Mouse (Mus musculus) 416B (cell line): ENCODE results near the gene Nxpe4.

Experiments used
- DNase-seq: peaks from one replicate; pipeline ENCODE4 v3.0.0; 2011; ENCODE audit warnings: low read depth

Gene Nxpe4

GRCm38 (mm10) chr9:48329597-48329996 lies 167.8 kb downstream of the Nxpe4 start:
- no peak for DNase-seq

DNA sequence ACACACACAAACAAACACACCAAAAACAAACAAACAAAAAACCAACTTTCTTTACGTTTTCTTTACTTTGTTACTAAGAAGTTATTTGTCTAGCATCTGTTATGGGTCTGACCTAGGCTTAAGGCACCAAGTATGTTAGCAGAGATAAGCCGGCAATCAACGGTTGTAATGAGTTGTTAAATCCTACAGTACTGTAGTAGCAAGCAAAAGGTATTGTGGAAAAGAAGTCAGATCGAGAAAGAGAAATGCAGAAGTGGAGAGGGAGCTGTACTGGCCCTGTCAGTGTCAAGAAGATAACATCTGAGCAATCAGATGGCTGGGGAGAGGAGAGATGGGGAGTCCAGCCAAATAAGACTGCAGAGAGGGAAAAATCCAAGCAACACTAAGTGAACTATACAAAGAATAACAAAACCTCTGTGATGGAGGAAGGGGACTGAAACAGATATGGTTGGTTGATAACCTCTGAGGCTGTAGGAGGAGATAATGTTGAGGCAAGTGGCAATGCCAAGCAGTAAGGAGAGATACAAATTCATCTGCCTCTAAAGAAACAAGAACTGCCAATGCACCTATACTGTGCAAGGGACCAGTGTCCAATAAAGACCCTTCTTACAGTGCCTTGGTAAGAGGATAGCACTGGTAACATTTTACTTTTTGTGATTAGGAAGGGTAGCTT lies 177.1 kb downstream of the Nxpe4 start:
- no peak for DNase-seq

- DNase-seq: no peak
Measured at GRCm38 (mm10) chr9:48339563-48339962, 177.7 kb downstream of the Nxpe4 start.

DNA sequence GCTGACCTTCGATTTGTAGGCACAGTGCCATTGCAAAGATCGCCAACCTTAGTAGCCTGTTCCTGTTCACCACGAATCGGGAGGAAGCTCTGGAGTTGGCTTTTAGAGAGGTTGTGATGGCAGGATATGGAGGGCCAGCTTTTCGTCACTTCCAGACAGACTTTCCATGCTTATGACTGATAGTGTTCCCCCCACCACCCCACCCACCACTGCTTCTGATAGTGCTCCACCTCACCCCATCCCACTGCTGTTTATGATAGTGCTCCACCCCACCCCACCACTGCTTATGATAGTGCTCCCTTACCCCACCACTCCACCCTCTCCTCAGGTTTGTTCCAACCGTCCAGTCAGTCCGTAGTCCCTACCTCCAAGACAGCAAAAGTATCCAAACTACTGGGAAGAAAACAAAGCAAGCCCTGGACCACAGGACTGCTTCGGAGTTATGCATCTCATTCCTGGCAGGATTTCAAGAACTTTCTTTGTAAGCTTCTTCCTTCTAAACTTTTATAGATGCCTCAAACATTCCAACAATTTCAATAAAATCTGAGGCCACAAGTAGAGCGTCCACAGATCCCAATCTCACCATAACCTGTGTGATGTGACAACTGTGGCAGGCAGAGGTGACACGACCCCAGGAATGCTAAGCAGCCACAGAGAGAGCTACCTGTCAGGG lies 179.0 kb downstream of the Nxpe4 start:
- no peak for DNase-seq

- DNase-seq: no peak
Measured at GRCm38 (mm10) chr9:48345456-48345855, 183.6 kb downstream of the Nxpe4 start.

- DNase-seq: no peak
Measured at GRCm38 (mm10) chr9:48345866-48346265, 184.0 kb downstream of the Nxpe4 start.

DNA sequence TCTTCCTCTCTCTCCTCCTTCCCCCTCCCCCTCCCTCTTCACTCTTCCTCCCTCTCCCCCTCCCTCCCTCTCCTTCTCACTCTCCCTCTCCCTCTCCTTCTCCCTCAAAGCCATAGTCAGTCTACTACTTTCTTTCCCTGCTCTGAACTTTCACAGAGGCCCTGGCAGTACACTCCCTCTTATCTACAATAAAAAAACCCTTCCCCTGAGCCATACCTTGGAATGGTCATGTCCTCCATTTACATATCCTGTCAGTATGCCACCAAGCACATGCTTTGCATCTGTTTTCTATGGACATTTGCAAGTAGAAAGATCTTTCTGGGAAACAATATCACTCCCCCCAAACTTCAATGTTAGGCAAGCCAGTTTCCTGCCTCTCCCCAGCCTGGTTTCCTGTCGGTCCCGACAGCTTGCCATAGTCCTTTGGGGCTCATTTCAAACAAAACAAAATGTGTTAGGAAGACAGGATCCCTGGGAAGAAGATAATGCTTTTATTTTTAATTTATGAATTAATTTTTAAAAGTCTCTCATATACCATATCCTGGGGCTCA lies 191.4 kb downstream of the Nxpe4 start, which contains the start of gene Nxpe2:
Nxpe2 (minus strand) TSS at position 307 of the 551 bp plus-strand sequence.
- peak; percentile 34 for DNase-seq

DNA sequence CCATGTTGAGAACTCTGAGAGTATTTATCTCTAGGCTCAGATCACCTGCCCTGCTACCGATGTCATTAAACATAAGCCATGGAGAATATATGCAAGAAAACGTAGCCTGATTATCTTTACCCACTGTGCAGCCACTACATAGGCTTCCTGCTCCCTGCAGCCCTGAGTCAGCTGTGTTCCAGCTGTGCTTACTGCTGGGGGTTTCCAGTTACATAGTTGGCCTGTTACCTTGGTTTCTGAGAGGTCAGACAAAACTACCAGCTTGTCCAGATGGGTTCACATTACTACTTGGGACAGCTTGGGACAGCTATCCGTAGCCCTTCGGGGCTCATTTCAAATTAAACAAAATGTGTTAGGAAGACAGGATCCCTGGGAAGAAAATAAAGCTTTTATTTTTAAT lies 192.3 kb downstream of the Nxpe4 start:
- peak; percentile 20 for DNase-seq

DNA sequence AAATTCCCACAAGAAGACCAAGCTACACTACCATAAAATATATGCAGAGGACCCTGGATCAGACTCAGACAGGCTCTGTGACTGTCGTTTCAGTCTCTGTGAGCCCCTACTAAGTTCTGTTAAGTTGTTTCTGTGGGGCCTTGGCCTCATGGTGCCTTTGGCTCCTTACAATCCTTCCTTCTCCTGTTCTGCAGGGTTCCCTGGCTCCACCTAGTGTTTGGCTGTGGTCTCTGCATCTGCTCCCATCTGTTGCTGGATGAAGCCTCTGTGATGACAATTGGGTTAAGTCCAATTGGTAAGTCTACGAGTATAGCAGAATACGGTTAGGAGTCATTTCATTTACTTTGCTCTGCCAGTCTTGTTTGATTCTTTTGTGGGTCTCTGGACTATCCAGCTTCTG lies 193.0 kb downstream of the Nxpe4 start:
- peak; percentile 71 for DNase-seq

DNA sequence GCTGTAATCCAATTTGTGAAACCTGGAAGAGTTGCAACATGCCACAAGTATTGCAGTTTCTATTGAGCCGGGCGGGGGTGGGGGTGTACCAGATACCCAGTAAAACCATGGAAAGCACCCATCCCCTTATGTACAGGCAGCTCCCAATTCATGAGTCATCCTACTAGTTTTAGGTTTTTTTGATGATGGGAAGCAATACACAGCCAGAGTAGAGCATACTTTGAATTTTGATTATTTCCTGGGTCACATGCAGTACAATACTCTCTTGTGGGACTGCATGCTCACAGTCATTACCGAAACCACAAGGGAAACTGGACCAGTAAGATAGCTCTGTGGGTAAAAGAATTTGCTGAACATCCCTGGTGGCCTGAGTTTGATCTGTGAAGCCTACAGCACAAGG lies 195.3 kb downstream of the Nxpe4 start:
- DNase-seq: peak; percentile 76

GRCm38 (mm10) chr9:48360826-48361225 lies 199.0 kb downstream of the Nxpe4 start:
- no peak for DNase-seq

DNA sequence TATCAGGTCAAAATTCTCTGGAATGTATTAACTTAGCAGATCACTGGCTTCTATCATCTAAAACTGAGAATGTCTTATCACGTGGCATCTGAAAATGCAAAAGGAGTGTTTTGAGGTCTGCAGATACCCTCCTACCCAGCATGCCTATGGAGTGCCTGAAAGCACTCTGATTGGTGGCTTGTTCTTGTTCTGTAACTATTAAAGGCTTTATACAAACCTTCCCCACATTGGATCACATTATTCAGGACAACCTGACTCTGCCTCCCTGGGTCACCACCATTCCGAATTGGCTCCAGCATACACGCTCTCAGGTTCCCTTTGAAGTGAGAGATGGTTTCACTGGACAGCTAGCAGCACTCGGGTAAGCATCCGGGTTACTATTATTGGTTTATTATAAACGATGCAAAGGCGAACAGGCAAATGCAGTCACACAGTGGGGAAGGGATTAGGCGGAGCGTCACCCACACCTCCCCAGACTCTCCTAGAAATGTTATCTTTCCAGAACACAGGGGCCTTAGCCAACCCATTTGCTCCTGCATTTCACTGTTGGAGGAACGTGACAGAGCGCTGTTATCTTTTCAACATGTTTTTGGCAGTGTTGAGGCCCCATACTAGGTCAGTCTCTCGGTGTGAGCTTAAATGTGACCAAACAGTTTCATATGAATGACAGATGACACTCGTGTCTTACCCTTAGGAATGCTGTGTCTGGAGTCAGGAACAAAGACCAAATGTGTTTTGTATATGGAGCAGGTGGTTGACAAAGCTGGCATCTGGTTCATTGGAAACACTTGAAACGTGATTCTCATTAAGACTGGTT lies 200.2 kb downstream of the Nxpe4 start:
- DNase-seq: no peak

DNA sequence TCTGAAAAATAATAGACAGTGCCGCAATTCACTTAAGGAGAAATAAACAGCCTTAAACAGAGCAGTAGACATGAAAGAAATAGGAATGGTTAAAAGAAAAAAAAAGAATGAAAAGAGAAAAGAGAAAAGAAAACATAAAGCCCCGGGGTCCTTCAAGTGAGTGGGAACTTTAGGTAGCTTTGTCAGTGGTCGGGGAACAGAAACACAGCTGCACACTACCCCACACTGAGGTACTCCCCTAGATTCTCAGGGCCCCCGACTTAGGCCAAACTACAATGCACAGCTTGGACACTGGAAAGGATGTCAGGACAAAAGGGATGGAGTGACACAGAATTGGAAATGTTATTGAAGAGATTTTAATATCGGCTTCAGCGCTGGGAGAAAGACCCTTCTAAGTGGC lies 200.9 kb downstream of the Nxpe4 start:
- DNase-seq: no peak

DNA sequence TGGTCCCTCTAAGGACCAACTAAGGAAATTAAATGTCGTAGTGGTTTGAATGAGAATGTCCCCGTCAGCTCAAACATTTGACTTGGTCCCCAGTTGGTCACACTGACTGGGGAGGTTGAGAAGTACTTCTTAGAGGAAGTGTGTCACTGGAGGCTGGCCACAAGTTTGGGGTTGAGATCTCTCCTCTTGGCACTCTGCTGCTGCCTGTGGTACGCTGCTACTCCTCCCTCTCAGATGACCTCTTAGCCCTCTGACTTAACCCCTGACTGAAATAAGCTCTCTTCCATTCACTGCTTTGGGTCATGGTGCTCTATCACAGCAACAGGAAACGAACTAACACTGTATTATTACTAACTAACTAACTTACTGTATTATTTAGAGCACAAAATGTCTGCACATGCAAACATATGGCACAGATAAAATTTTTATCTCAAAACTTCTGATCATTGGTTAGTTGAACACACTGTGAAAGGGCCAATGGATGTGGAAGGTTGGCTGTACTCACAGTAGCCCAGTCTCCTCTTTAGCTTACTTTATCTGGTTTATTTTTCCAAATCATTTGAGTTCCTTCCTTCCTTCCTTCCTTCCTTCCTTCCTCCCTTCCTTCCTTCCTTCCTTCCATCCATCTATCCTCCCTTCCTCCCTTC lies 211.5 kb downstream of the Nxpe4 start:
- DNase-seq: peak; percentile 55

DNA sequence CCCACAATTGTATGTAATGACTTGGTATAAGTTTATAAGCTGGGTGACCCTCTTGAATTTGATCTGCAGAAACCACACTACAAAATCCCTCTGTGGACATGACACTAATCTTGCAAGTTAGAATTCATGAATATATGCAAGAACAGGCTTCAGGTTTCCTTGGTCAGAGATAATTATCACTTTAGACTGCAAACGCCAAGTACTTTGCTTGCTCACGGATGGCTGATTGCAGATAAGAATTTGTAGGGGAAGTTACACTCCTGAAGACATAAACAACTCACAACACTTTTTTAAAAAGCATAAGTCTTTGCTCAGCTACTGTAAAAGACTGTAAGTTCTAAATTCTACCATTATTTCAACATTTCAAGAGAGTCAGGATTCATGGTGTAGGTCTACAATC lies 212.5 kb downstream of the Nxpe4 start:
- DNase-seq: peak; percentile 17

- DNase-seq: no peak
Measured at GRCm38 (mm10) chr9:48388451-48388850, 226.6 kb downstream of the Nxpe4 start.

DNA sequence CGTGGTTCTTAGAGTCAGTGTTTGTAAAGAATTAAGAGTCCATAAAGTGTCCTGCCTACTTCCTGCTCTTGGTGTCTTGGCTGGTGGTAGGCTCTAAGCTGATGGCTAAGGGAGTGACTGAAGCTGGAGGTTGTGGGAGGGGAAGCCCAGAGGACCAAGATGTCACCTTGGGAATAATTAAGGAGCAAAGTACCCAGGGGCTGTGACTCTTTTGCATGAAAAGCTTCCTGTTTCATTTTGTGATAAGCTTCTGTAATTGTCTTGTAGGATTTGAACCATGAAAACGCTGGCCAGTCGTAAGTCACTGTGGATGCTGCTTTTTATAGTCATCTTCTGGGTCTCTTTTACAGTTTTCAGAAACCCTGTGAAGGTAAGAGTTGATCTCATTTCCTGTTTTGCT lies 228.2 kb downstream of the Nxpe4 start:
- DNase-seq: no peak

DNA sequence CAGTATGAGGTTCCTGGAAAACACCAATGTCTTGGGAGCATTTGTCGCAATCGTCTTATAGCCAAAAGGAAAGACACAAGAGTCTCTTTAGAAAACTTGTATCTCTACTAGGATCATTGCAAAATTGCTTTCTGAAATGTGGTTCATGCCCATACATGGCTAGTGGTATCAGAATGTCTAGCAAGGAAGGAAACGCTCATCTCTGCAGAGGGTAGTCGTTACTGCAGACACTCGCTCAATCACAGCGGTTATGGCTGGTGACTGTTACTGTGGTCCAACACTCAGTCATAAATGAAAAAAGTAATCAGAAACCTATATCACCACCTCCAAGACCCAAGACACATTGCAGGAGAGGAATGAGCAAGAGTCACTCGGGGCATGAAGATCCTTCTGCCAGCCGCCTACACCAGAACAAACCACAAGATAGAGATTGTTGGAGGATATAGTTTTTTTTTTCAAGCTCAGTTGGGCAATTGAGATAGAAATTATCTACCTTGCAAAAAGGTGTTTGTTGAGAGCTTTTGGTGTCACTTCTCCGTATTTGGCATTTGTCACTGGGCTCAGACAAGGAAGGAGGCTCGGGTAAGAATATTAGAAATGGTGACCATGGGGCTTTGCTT lies 241.9 kb downstream of the Nxpe4 start:
- DNase-seq: peak; percentile 13

DNA sequence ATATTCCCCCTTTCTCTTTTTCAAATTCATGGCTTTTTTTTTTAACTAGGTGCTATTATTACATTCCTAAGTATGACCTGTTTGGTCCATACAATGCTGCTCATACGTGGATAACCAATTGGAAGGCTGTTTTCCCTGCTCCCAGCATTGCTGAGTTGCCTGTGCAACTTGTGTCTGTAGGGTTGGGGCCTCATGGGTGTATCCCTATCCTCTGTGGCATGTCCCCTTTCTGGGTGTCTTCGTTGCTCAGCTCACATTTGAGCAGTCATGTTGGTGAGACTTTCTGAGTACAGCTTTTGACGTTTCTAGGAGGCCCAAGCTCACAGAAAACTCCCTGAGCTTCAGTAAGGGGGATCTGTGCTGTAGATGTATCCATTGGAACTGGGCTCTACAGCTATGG lies 242.9 kb downstream of the Nxpe4 start:
- DNase-seq: no peak

DNA sequence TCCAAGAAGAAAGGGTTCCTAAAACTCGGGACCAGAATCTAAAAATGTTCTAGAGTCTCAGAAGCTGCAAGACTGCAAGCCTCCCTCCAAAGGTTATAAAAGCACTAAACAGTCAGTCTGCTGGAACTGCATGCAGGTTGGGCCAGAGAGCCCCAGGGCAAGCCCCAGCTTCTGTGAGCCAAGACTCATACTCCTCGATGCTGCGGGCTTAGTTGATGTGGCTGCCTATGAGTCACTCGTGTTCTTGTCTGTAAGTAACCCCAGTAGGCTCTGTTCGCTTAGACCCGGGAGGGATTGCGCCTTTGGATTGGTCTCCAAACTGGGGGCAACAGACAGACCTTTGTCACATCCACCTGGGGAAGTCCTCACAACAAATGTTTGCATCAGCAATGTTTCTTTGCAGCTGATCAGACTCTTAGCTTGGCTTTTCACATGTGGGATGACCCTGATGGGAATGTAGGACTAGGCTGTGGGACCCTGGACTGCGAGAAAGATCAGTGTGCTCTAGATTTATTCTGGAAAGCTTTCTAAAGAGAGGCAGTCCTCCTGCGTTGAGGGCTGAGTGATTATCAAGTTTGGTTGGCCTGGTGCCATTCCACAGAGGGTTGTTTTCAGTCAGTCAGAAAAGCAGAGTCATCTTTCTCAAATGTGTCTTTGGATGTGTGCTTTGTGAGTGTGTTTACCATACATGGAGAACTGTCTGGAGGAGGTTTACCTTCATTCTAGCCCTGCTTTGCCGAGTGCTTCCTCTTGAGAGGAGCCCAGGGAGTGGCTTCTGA lies 245.9 kb downstream of the Nxpe4 start:
- DNase-seq: no peak
